Mouse (Mus musculus) left cerebral cortex, adult 2 months (tissue): ENCODE measurements at regions not wholly inside any gene's neighbourhood (a gene's known extent, or its start where the extent isn't known, plus 50 kb on each side); places are given as distances from the start of the nearest gene placed in this dataset.

Source experiments
- DNase-seq, 2 experiments: peaks; one replicate each; pipeline ENCODE4 v3.0.0; 2021 to 2022; ENCODE audit warnings: low spot score in 2 of 2, mixed read lengths in 1 of 2; ENCODE audit errors: extremely low spot score in 1 of 2
- H3K27ac ChIP-seq: fragments of 200-600 bp; 2 replicates; pipeline ENCODE4 v1.8.1; 2022
- H3K4me3 ChIP-seq: fragments of 200-600 bp; 2 replicates; pipeline ENCODE4 v1.8.1; 2022
- CTCF ChIP-seq: fragments of 200-600 bp; IDR thresholded peaks from 2 replicates; pipeline ENCODE4 v1.8.1; 2022; ENCODE audit warnings: antibody characterized with exemption, mild to moderate bottlenecking, moderate library complexity
- intact Hi-C: fragments of 180-260 bp; cut with DNase I; formaldehyde crosslinking; loops from one replicate; pipeline ENCODE4 v1.15.1; 2025

- no peak for TF ChIP-seq CTCF
- H3K27ac ChIP-seq = no peak overlapping the region
- DNase-seq = no peak
- no peak overlapping the region for H3K4me3 ChIP-seq
- intact Hi-C loops = no loop called here
Measured at GRCm38 (mm10) chr3:131056893-131057660, 53.2 kb upstream of the Lef1 start.

GRCm38 (mm10) chr3:131054241-131054972 is 55.9 kb upstream of the Lef1 start:
- DNase-seq = no peak
- no peak for TF ChIP-seq CTCF
- intact Hi-C loops = no loop called here
- no peak overlapping the region for H3K4me3 ChIP-seq
- H3K27ac ChIP-seq = no peak overlapping the region

- Histone ChIP-seq H3K4me3 (no peak overlapping the region), H3K27ac (no peak overlapping the region)
- intact Hi-C loops = no loop called here
- no peak for DNase-seq
- no peak for TF ChIP-seq CTCF
Measured at GRCm38 (mm10) chr3:131047716-131048115, 62.6 kb upstream of the Lef1 start.

- TF ChIP-seq CTCF = no peak
- intact Hi-C loops = no loop called here
- Histone ChIP-seq H3K27ac (no peak overlapping the region), H3K4me3 (no peak overlapping the region)
- DNase-seq = no peak
Measured at GRCm38 (mm10) chr3:131046412-131046811, 63.9 kb upstream of the Lef1 start.

GRCm38 (mm10) chr3:131040214-131040825 is 70.0 kb upstream of the Lef1 start:
- H3K27ac ChIP-seq = no peak overlapping the region
- no peak for DNase-seq
- intact Hi-C loops = no loop called here
- no peak overlapping the region for H3K4me3 ChIP-seq
- no peak for TF ChIP-seq CTCF

GRCm38 (mm10) chr3:131037095-131037494 is 73.2 kb upstream of the Lef1 start:
- intact Hi-C loops = no loop called here
- Histone ChIP-seq H3K4me3 (no peak overlapping the region), H3K27ac (no peak overlapping the region)
- TF ChIP-seq CTCF = no peak
- no peak for DNase-seq

- intact Hi-C loops = no loop called here
- H3K4me3 ChIP-seq = no peak overlapping the region
- DNase-seq = no peak
- TF ChIP-seq CTCF = no peak
- H3K27ac ChIP-seq = no peak overlapping the region
Measured at GRCm38 (mm10) chr3:131034774-131035173, 75.5 kb upstream of the Lef1 start.

GRCm38 (mm10) chr3:131026336-131026735 is 83.9 kb upstream of the Lef1 start:
- no peak for DNase-seq
- H3K4me3 ChIP-seq = no peak overlapping the region
- no peak for TF ChIP-seq CTCF
- intact Hi-C loops = no loop called here
- no peak overlapping the region for H3K27ac ChIP-seq

- no peak for DNase-seq
- intact Hi-C loops = no loop called here
- TF ChIP-seq CTCF = no peak
- H3K4me3 ChIP-seq = no peak overlapping the region
- no peak overlapping the region for H3K27ac ChIP-seq
Measured at GRCm38 (mm10) chr3:131019163-131019956, 90.9 kb upstream of the Lef1 start.

- Histone ChIP-seq H3K27ac (no peak overlapping the region), H3K4me3 (no peak overlapping the region)
- no peak for DNase-seq
- intact Hi-C loops = no loop called here
- TF ChIP-seq CTCF = no peak
Measured at GRCm38 (mm10) chr3:131017899-131018298, 92.4 kb upstream of the Lef1 start.

- no peak for TF ChIP-seq CTCF
- DNase-seq = no peak
- H3K4me3 ChIP-seq = no peak overlapping the region
- H3K27ac ChIP-seq = no peak overlapping the region
- intact Hi-C loops = no loop called here
Measured at GRCm38 (mm10) chr3:131016104-131016503, 94.2 kb upstream of the Lef1 start.
